Mouse (Mus musculus) gastrocnemius, adult 2 months (tissue): ENCODE results near the gene Nbeal2. TPM values are rescaled to one million over a fixed set of nuclear protein-coding genes. Genes with fewer than 3 reads are reported as not detected.

ENCODE experiments used
- DNase-seq: peaks from one replicate; pipeline ENCODE4 v3.0.0; 2022
- H3K27ac ChIP-seq: fragments of 200-600 bp; 2 replicates; pipeline ENCODE4 v1.8.1; 2022; ENCODE audit warnings: mild to moderate bottlenecking
- H3K4me3 ChIP-seq: fragments of 200-600 bp; 2 replicates; pipeline ENCODE4 v1.8.1; 2022; ENCODE audit warnings: mild to moderate bottlenecking, moderate library complexity
- CTCF ChIP-seq: fragments of 200-600 bp; IDR thresholded peaks from 2 replicates; pipeline ENCODE4 v1.8.1; 2022; ENCODE audit warnings: antibody characterized with exemption, mild to moderate bottlenecking, moderate library complexity
- intact Hi-C: fragments of 180-260 bp; cut with DNase I; formaldehyde crosslinking; loops from one replicate; pipeline ENCODE4 v1.15.1; 2025
- total RNA-seq, 2 experiments: library from RNA; stranded (reverse); gene quantifications; 2 replicates each; pipeline ENCODE4 v1.2.3; 2021

The Nbeal2 gene
- total RNA-seq, 2 experiments from 2014 or later = 4.7 to 5.0 TPM

DNA sequence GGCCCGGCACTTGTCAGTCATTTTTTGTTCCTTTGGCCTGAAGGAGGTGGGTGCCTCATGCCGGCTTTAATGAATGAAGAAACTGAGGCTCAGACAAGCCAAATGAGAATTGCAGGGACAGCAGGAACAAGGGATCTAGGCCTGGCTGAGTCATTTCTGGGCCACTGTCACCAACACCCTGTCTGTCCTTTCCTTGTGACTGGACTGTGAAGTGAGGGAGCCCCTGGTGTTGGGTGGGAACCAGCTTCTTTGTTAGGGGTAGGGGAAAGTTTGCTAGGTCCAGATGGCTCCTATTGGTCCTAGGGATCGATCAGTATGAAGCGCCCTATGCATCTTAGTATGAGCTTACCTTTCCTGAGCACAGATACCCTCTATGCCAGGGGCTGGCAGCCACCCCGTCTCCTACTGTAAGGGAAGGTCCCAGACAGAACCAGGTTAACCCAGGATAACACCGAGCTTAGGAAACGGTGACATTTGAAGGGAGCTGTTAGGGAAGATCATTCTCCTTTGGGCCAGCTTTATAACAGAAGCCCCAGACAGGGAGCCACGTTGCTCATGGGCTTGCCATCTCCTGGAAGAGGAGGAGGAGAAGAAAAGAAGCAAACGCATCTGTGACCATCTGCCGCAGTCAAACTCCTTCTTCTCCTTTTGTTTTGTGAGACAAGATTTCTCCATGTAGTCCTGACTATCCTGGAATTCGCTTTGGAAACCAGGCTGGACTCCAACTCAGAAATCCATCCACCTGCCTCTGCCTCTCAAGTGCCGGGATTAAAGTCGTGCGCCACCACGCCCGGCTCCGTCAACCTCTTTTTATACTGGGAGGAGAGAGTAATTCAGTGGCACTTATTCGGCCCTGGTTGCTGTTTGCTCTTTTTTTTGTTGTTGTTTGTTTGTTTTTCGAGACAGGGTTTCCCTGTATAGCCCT, 1.0 kb upstream of the Nbeal2 start:
- no peak for TF ChIP-seq CTCF
- intact Hi-C loops = loop anchor here (5.0 kb wide), 2 partner anchors 32 to 52 kb away; no protein-coding TSS in a partner anchor
- peak overlapping the region; percentile 98 for H3K27ac ChIP-seq
- DNase-seq = no peak
- peak overlapping the region; percentile 86 for H3K4me3 ChIP-seq

DNA sequence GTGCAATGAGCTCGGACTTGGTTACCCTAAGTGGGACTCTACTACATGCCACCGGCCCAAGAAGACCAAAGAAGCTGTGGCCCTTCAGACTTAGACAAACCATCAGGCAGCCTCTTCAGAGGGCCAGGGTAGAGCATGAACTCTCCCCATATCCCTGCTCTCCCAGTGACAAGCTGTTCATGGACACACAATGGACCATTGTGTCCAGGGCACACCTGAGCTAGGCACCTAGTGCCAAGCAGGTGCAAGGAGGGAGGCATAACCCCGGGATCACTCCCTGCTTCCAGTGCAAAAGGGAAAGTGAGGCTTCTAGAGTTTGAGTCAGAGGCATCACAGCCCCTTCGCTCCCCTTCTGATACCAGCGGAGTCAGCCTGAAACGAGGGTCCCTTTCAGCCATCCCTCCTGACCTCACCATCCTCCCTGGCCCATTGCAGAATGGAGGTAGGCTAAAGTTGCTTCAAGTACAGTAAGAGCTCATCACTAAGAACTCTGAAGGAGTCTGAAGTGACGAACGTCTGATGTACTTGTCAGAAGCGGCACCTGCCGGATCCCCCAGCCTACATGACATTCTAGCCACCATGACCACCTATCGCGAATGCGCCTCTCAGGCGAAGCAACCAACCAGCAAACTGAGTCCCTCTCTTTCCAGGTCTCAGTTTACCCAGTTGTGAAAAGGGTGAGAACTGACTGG, 852 bp downstream of the Nbeal2 start:
- Histone ChIP-seq H3K4me3 (peak overlapping the region; percentile 86), H3K27ac (peak overlapping the region; percentile 93)
- intact Hi-C loops = loop anchor here (5.0 kb wide), 2 partner anchors 34 to 54 kb away; no protein-coding TSS in a partner anchor
- no peak for TF ChIP-seq CTCF
- no peak for DNase-seq

DNA sequence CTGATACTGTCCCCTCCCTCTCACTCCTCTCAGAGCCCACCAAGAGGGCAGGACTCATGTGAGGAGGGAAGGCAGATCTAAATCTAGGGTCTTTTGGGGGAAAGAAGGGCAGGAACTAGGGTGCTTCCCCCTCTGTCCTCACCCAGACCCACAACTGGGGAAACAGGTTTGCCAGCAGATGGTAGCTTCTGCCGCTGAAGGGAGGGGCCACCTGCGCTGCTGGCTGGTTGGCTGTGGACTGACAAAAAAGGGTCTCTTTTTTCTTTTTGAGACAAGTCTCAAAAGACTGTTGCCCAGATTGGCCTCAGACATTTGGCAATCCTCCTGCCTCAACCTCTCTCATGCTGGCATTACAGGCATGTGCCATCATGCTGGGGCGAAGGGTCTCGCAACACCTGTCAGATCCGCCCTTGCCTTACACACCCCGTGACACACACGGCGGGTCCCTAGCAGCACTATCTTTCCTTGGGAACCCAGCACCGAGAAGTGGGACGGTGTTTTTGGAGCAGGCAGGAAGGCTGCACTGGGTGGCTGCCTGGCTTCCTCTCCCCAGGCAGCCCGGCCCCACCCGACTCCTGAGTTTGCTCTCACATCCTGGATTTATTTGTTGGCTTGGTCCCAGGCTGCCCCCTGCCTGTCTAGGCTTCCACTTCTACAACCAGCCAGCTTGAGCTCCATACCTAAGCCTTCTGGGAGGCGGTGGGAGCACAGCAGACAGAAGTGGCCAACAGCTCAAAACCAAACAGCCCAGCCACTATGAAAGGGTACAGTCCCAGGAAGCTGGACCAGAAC, 1.8 kb downstream of the Nbeal2 start:
- Histone ChIP-seq H3K4me3 (peak overlapping the region; percentile 86), H3K27ac (peak overlapping the region; percentile 93)
- DNase-seq = no peak
- intact Hi-C loops = loop anchor here (5.0 kb wide), 2 partner anchors 35 to 55 kb away; no protein-coding TSS in a partner anchor
- peak; percentile 21; the same call in 1 of the 2 replicates for TF ChIP-seq CTCF

DNA sequence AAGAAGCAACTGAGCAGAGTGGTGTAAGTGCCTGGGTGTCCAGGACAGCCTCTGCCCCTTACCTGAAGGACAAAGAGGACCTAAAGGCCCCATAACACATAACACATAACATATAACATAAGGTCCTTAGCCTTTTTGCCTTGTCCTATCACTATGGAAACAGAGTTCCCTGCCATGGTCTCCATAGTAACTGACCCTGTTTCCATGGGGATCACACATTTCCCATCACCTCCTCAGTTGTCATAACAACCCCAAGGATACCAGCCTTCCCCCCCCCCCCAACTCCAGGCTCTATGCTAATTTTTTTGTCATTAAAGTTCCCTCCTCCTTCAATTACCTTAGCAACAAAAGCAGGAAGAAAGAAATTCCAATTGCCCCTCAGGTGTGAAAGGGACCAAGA, 4.2 kb downstream of the Nbeal2 start:
- intact Hi-C loops = loop anchor here (5.0 kb wide), 2 partner anchors 38 to 58 kb away; no protein-coding TSS in a partner anchor
- Histone ChIP-seq H3K27ac (no peak overlapping the region), H3K4me3 (no peak overlapping the region)
- no peak for TF ChIP-seq CTCF
- DNase-seq = no peak

DNA sequence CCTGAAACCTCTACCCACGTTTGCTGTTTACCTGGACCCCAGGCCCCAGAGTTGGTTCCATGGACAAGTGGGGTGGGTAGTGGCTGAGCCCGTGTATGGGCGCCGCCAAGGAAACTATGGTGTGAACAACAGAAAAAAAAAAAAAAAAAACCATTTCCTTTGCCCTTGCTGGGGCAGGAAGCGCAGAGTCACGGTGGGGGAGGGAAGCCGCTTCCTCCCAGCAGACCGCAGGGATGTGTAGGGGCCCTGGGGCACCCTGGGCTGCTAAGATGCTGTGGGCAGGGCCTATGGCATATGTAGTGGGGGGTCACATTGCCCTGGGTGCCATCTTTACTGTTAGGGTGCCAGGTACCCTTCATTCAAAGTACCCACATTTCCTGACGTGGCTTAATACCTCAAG, 8.7 kb downstream of the Nbeal2 start:
- H3K27ac ChIP-seq = no peak overlapping the region
- H3K4me3 ChIP-seq = no peak overlapping the region
- no peak for TF ChIP-seq CTCF
- no peak for DNase-seq
- intact Hi-C loops = no loop called here

DNA sequence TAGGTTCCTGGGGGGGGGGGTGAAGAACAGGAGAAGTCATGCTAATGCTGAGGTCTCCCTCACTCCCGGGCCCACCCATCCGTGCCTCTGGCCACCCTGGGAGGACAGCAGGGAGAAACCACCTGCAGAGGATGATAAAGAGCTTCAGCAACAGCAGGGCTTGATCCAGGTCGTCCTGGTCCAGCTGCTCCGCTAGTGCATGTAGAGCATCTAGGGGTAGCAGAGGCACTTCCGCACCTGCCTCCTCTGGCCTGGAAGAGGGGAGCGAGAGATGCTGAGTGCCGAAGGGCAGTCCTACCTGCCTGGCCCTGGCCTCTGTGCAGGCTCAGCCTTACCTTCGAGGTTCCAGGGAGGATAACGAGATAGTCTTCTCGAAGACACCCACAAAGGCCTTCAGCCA, 9.7 kb downstream of the Nbeal2 start:
- TF ChIP-seq CTCF = no peak
- intact Hi-C loops = no loop called here

DNA sequence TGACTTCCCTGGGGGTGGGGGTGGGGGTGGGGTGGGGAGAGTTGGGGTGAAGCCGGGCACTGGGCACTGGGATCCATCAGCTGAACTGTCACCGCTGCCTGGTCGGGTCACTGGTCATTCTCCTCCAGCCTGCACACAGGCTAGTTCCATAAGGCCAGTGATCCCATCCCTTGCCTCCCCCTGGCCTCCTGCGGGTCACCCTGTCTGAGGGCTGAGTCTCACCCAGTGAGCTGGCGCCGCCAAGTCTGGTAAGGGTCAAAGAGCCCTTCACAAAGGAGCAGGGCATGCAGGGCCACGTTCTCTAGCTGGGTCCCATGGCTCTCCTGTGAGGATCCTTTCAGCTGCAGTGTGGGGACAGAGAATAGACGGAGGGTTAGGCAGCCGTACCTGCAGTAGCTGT, 10.2 kb downstream of the Nbeal2 start:
- no peak for TF ChIP-seq CTCF
- no peak overlapping the region for H3K4me3 ChIP-seq
- H3K27ac ChIP-seq = no peak overlapping the region
- no peak for DNase-seq
- intact Hi-C loops = no loop called here

More for the DNA sequence above, 9.7 kb downstream of the Nbeal2 start:
- Histone ChIP-seq H3K27ac (no peak overlapping the region), H3K4me3 (no peak overlapping the region)
- DNase-seq = no peak

DNA sequence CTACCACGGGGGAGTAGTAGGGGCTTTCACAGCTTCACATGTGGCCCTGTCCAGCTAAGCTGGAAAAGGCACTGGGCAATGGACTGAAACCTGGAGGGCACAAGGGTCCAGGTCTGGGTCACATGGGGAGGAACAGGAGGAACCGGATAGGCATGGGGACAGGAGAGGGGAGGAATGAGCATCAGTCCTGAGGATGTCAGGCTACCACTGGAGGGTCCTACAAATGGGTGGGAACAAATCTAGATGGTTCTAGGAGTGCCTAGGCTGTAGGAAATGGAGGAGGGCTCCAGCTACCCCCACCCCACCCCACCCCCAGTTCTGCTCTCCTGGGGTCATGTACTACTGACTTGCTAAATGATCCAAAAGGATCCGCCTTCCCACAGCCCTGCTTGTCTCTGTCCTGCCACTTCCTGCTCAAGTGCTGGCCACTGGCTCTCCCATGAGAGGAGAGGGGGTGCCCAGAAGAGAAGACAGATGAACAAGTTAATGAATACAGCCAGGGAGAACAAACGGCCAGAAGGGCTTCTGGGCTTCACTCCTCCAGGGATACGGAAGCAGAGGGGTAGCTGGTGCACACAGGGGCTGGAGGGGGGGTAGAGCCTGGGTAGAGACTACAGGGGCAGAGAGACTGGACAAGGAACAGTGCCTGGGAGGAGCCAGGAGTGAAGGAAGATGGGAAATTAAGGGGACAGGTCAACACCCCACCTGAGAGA, 11.0 kb downstream of the Nbeal2 start:
- H3K27ac ChIP-seq = no peak overlapping the region
- no peak overlapping the region for H3K4me3 ChIP-seq
- no peak for DNase-seq
- intact Hi-C loops = no loop called here
- TF ChIP-seq CTCF = no peak

DNA sequence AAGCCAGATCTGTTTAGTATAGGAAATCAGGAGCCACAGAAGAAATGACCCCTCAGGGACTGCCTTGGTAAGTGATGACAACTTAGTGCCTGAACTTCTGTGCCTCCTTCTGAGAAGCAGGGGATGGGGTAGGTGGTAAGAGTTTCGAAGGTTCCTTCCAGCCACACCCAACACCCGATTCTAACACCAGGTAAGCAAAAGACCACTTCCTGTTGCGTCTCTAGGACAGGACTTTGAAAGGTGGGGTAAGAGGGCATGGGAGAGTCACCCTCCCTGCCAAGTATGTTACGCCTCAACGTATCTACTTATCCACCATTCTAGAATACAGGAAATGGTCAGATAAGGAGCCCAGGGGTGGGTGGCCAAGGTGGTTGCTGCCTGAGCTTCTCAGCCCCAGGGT, 13.0 kb downstream of the Nbeal2 start:
- TF ChIP-seq CTCF = no peak
- Histone ChIP-seq H3K4me3 (no peak overlapping the region), H3K27ac (no peak overlapping the region)
- intact Hi-C loops = no loop called here
- DNase-seq = no peak

DNA sequence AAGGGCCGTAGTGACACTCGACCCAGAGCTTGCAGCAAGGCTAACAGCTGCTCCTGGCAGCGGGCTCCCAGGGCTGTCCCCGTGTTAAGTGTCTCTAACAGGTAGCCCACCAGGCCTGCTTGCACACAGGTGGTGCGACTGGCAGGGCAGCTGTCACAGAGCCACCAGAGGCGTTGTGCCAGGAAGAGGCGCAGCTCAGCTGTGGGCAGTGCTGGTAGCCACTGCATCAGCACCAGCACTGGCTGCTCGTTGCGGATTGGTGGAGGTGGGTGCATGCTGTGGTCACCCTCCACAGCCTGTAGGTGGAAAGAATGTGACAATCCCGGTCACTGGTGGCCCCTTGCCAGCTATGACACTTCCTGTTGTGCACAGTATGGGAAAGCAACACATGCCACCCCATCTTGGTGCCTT, 15.3 kb downstream of the Nbeal2 start:
- intact Hi-C loops = no loop called here
- TF ChIP-seq CTCF = no peak
- Histone ChIP-seq H3K4me3 (no peak overlapping the region), H3K27ac (no peak overlapping the region)
- no peak for DNase-seq

DNA sequence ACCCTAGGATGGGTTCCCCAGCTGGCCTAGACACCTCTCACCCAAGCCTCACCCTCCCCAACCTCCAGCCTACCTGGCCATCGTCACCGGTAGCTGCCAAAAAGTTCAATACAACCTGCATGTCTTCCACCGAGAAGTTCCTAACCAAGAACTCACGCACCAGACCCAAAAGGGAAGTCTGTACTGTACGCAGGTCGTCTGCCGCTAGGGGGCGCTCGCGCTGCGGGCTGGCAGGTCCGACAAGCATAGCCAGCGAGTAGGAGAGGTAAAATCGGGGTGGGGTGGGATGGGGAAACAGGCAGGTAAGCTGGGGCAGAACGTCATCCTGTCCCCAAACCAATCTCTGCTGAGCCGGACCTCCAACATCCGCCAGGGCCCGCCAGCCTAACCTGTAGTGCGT, 18.7 kb downstream of the Nbeal2 start:
- TF ChIP-seq CTCF = peak; percentile 87
- intact Hi-C loops = loop anchor here (1.0 kb wide), 1 partner anchor 74 kb away; no protein-coding TSS in a partner anchor
- DNase-seq = peak; percentile 93

DNA sequence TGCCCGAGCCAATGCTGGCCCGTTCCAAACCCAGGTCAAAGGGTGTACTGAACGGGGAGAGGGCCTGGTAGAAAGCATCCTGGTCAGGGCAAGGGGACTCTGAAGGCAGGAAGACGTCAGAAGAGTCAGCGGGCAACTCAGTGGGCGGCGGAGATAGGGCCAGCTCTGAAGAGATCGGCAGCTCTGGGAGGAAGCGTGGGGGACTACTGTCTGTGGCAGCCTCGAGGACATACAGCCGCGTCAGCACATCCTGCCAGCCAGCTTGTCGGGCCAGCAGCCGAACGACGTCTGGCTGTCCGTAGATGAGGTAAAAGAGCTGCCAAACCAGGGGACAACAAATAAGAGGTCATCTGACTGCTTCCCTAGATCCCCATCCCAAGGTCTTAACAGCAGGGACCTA, 20.1 kb downstream of the Nbeal2 start:
- Histone ChIP-seq H3K27ac (no peak overlapping the region), H3K4me3 (no peak overlapping the region)
- TF ChIP-seq CTCF = no peak
- no peak for DNase-seq
- intact Hi-C loops = loop anchor here (5.0 kb wide), 1 partner anchor 148 kb away; no protein-coding TSS in a partner anchor

More for the DNA sequence above, 18.7 kb downstream of the Nbeal2 start:
- Histone ChIP-seq H3K27ac (no peak overlapping the region), H3K4me3 (no peak overlapping the region)
